Mouse (Mus musculus) hindbrain, embryonic 11.5 days (tissue): ENCODE measurements around the gene Agrp. TPM values are rescaled to one million over a fixed set of nuclear protein-coding genes. Genes with fewer than 3 reads are reported as not detected.

Experiments
- ATAC-seq: fragments of 200-750 bp; cut with Nextera tagmentation; 2 replicates; pipeline ENCODE4 v1.8.0; 2017; ENCODE audit warnings: mild to moderate bottlenecking, moderate TSS enrichment, moderate library complexity; ENCODE audit not compliant: low FRiP score
- DNase-seq: peaks from one replicate; pipeline ENCODE4 v3.0.0-alpha.2; 2015; ENCODE audit warnings: low spot score
- H3K27ac ChIP-seq: fragments of 300-500 bp; sonication (generic); 2 replicates; pipeline ENCODE4 v1.5.1; 2014; ENCODE audit warnings: mild to moderate bottlenecking, low read depth, low read length
- H3K27me3 ChIP-seq: fragments of 300-500 bp; sonication (generic); 2 replicates; pipeline ENCODE4 v1.6.1; 2014; ENCODE audit warnings: mild to moderate bottlenecking, low read length, moderate library complexity, mixed read lengths; ENCODE audit not compliant: control insufficient read depth, insufficient read depth
- H3K36me3 ChIP-seq: fragments of 300-500 bp; sonication (generic); 2 replicates; pipeline ENCODE4 v1.6.1; 2014; ENCODE audit warnings: mild to moderate bottlenecking, low read length, moderate library complexity, mixed read lengths; ENCODE audit not compliant: control insufficient read depth, insufficient read depth
- H3K4me1 ChIP-seq: fragments of 300-500 bp; sonication (generic); replicated peaks from 2 replicates; pipeline ENCODE4 v1.6.1; 2014; ENCODE audit warnings: low read length, mixed read lengths; ENCODE audit not compliant: control insufficient read depth, insufficient read depth
- H3K4me2 ChIP-seq: fragments of 300-500 bp; sonication (generic); replicated peaks from 2 replicates; pipeline ENCODE4 v1.6.1; 2014; ENCODE audit warnings: mild to moderate bottlenecking, low read depth, low read length
- H3K4me3 ChIP-seq: fragments of 300-500 bp; sonication (generic); 2 replicates; pipeline ENCODE4 v1.5.1; 2014; ENCODE audit warnings: low read depth, low read length
- H3K9ac ChIP-seq: fragments of 300-500 bp; sonication (generic); 2 replicates; pipeline ENCODE4 v1.6.1; 2014; ENCODE audit warnings: low read depth, low read length
- H3K9me3 ChIP-seq: fragments of 300-500 bp; sonication (generic); 2 replicates; pipeline ENCODE4 v1.6.1; 2016; ENCODE audit warnings: low read length; ENCODE audit not compliant: control insufficient read depth
- WGBS: fragments of 180-500 bp; shearing (Covaris S2); extraction: QIAGEN DNeasy Blood & Tissue Kit; methylation state at CpG from one replicate; pipeline ENCODE4 v1.1.7; 2014; 5-methylcytosine and 5-hydroxymethylcytosine counted together
- polyA plus RNA-seq: library from polyadenylated mRNA; unstranded; fragments of >200 nt; fragmentation: Nextera tagmentation; extraction: Ambion mirVana; gene quantifications from 2 replicates; pipeline ENCODE4 v1.2.1, GENCODE M21; 2014

Gene Agrp
- polyA plus RNA-seq, 1 experiment from 2014 or later, result 0.68 TPM

DNA sequence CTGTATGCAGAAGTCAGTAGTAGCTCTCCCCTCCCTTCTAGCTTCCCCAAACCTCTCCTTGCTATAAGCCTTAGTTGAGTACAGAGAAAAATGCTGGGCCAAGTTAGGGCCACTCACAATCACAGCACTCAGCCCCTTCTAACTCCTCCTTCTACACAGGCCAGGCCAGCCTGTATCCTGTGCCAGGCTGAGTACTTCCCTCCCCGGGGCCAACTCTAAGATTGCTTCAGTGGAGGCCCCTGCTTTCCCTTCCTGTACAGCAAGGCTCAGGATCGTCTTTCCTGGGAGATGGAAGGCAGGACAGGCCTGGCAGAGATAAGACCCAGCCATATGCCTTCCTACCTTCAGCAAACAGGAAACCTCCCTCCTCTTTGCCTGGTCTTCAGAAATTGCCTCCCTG is 103.8 kb downstream of the Agrp start:
- Histone ChIP-seq H3K9me3 (no peaks in the 10 kb centered on the region), H3K4me1 (no peaks in the 10 kb centered on the region), H3K27ac (no peak overlapping the region), H3K9ac (no peak overlapping the region), H3K36me3 (no peaks in the 10 kb centered on the region), H3K27me3 (no peaks in the 10 kb centered on the region), H3K4me2 (no peak overlapping the region), H3K4me3 (no peak overlapping the region)
- DNase-seq (no peak), ATAC-seq (no peak)
- 42% methylated on average over 2 of the region's 2 CpGs for WGBS

- ATAC-seq, result no peak
- Histone ChIP-seq H3K27ac (no peak overlapping the region), H3K27me3 (no peaks in the 10 kb centered on the region), H3K36me3 (no peaks in the 10 kb centered on the region), H3K9me3 (no peaks in the 10 kb centered on the region), H3K4me2 (no peak overlapping the region), H3K4me1 (no peaks in the 10 kb centered on the region), H3K9ac (no peak overlapping the region), H3K4me3 (no peak overlapping the region)
- DNase-seq, result no peak
- 64% methylated on average over 2 of the region's 2 CpGs for WGBS
Measured at GRCm38 (mm10) chr8:105531774-105532173, 105.4 kb downstream of the Agrp start.

- ATAC-seq, result no peak
- no peaks in the 10 kb centered on the region for H3K9me3 ChIP-seq
- H3K4me2 ChIP-seq, result no peak overlapping the region
- H3K9ac ChIP-seq, result no peak overlapping the region
- no peak overlapping the region for H3K4me3 ChIP-seq
- H3K27ac ChIP-seq, result no peak overlapping the region
- no peaks in the 10 kb centered on the region for H3K4me1 ChIP-seq
- 92% methylated on average over 3 of the region's 3 CpGs for WGBS
- H3K27me3 ChIP-seq, result no peaks in the 10 kb centered on the region
- no peaks in the 10 kb centered on the region for H3K36me3 ChIP-seq
- no peak for DNase-seq
Measured at GRCm38 (mm10) chr8:105529271-105529670, 107.9 kb downstream of the Agrp start.

- no peak overlapping the region for H3K4me2 ChIP-seq
- 100% methylated on average over 1 of the region's 1 CpGs for WGBS
- no peaks in the 10 kb centered on the region for H3K9me3 ChIP-seq
- H3K36me3 ChIP-seq, result no peaks in the 10 kb centered on the region
- H3K4me1 ChIP-seq, result no peaks in the 10 kb centered on the region
- H3K27ac ChIP-seq, result no peak overlapping the region
- no peak for DNase-seq
- no peak overlapping the region for H3K4me3 ChIP-seq
- H3K9ac ChIP-seq, result no peak overlapping the region
- ATAC-seq, result no peak
- H3K27me3 ChIP-seq, result no peaks in the 10 kb centered on the region
Measured at GRCm38 (mm10) chr8:105528206-105528605, 109.0 kb downstream of the Agrp start.

GRCm38 (mm10) chr8:105527110-105527509 is 110.1 kb downstream of the Agrp start:
- Histone ChIP-seq H3K27me3 (no peaks in the 10 kb centered on the region), H3K9me3 (no peaks in the 10 kb centered on the region), H3K27ac (no peak overlapping the region), H3K4me2 (no peak overlapping the region), H3K4me1 (no peaks in the 10 kb centered on the region), H3K36me3 (peaks cover 5% of the 10 kb centered on the region; the same call in 1 of the 2 replicates), H3K9ac (no peak overlapping the region), H3K4me3 (no peak overlapping the region)
- WGBS, result 93% methylated on average over 2 of the region's 2 CpGs
- DNase-seq (no peak), ATAC-seq (no peak)

DNA sequence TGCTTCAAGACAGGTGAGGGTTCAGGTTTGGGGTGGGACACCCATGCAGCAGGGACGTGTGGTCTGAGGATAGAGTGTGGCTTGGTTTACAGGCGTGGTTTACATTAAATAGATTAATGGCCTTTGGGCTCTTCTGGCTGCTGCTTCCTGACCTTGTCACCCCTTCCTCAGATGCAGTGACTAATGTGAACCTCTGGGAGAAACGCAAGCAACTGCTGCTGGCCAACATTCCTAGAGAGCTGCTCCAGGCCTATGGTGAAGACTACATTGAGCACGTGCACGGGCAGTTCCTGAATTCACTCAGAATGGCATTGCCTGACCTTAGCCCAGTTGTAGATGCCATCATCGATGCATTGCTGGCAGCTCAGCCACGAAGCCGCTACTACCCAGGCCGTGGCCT is 114.3 kb downstream of the Agrp start:
- WGBS, result 83% methylated on average over 9 of the region's 9 CpGs
- ATAC-seq, result no peak

DNA sequence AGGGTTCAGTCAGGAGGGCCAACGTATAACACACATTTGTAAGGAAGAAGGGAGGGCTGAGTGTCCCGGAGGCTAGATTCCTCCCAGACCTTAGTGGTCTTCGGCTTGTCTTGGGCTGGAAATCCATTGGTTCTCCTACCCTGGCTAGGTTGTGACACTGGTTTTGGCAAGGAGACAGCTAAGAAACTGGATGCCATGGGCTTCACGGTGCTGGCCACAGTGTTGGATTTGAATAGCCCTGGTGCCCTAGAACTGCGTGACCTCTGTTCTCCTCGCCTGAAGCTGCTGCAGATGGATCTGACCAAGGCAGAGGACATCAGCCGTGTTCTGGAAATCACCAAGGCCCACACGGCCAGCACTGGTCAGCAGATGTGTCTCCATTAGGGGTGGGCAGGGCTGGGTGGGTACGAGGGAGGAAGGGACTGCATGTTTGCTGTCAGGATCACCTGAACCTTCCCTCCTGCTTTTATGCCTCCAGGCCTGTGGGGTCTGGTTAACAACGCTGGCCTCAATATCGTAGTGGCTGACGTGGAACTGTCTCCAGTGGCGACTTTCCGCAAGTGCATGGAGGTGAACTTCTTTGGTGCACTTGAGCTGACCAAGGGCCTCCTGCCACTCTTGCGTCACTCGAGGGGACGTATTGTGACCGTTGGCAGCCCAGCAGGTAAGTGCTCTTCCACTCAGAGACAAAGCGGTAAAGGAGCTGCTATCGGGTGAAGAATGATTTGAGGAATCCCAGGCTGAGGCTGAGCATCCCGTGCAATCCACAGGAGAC is 115.0 kb downstream of the Agrp start:
- Histone ChIP-seq H3K27ac (no peak overlapping the region), H3K4me3 (no peak overlapping the region), H3K9me3 (no peaks in the 10 kb centered on the region), H3K36me3 (peaks cover 5% of the 10 kb centered on the region; the same call in 1 of the 2 replicates), H3K9ac (no peak overlapping the region), H3K4me1 (peaks cover 19% of the 10 kb centered on the region), H3K4me2 (no peak overlapping the region), H3K27me3 (peaks cover 2% of the 10 kb centered on the region; the same call in 1 of the 2 replicates)
- WGBS, result 86% methylated on average over 21 of the region's 21 CpGs
- DNase-seq, result no peak
- ATAC-seq, result no peak

More for the DNA sequence above, 114.3 kb downstream of the Agrp start:
- Histone ChIP-seq H3K9me3 (no peaks in the 10 kb centered on the region), H3K36me3 (peaks cover 5% of the 10 kb centered on the region; the same call in 1 of the 2 replicates), H3K4me3 (no peak overlapping the region), H3K27me3 (peaks cover 2% of the 10 kb centered on the region; the same call in 1 of the 2 replicates), H3K27ac (no peak overlapping the region), H3K4me1 (peaks cover 19% of the 10 kb centered on the region), H3K9ac (no peak overlapping the region), H3K4me2 (no peak overlapping the region)
- DNase-seq, result no peak

- Histone ChIP-seq H3K4me2 (peak overlapping the region; percentile 95), H3K9me3 (no peaks in the 10 kb centered on the region), H3K27ac (peak overlapping the region; percentile 58), H3K27me3 (peaks cover 2% of the 10 kb centered on the region; the same call in 1 of the 2 replicates), H3K36me3 (peaks cover 5% of the 10 kb centered on the region; the same call in 1 of the 2 replicates), H3K9ac (peak overlapping the region; percentile 47), H3K4me3 (peak overlapping the region; percentile 12; the same call in 1 of the 2 replicates), H3K4me1 (peaks cover 23% of the 10 kb centered on the region)
- ATAC-seq, result peak; percentile 43; the same call in 1 of the 2 replicates
- peak; percentile 62 for DNase-seq
- 0% methylated on average over 3 of the region's 3 CpGs for WGBS
Measured at GRCm38 (mm10) chr8:105521061-105521460, 116.1 kb downstream of the Agrp start.

GRCm38 (mm10) chr8:105520521-105520920 is 116.7 kb downstream of the Agrp start:
- Histone ChIP-seq H3K36me3 (peaks cover 5% of the 10 kb centered on the region; the same call in 1 of the 2 replicates), H3K9me3 (no peaks in the 10 kb centered on the region), H3K4me1 (peaks cover 23% of the 10 kb centered on the region), H3K4me2 (peak overlapping the region; percentile 95), H3K27me3 (peaks cover 2% of the 10 kb centered on the region; the same call in 1 of the 2 replicates), H3K9ac (peak overlapping the region; percentile 47), H3K27ac (peak overlapping the region; percentile 58), H3K4me3 (peak overlapping the region; percentile 12; the same call in 1 of the 2 replicates)
- no peak for ATAC-seq
- WGBS, result 23% methylated on average over 5 of the region's 5 CpGs
- DNase-seq, result peak; percentile 35
